Mouse (Mus musculus) stomach, embryonic 14.5 days (tissue): Measurements from ENCODE around the gene Btnl6. TPM values are rescaled to one million over a fixed set of nuclear protein-coding genes. Genes with fewer than 3 reads are reported as not detected.
"Not testable (repeated sequence)": the region's sequence is repeated elsewhere in the genome, so short reads cannot be mapped to it uniquely, and the experiment has no call there.

Experiments
- ATAC-seq: fragments of 200-750 bp; cut with Nextera tagmentation; 2 replicates; pipeline ENCODE4 v1.8.0; 2017; ENCODE audit warnings: low read depth, moderate TSS enrichment; ENCODE audit not compliant: insufficient number of reproducible peaks, insufficient read depth, low FRiP score
- H3K27ac ChIP-seq: fragments of 300-500 bp; sonication (generic); 2 replicates; pipeline ENCODE4 v1.5.1; 2014; ENCODE audit warnings: mild to moderate bottlenecking, low read length, moderate library complexity, mixed read lengths
- H3K27me3 ChIP-seq: fragments of 300-500 bp; sonication (generic); 2 replicates; pipeline ENCODE4 v1.6.1; 2014; ENCODE audit warnings: low read length, control low read depth, mixed read lengths; ENCODE audit not compliant: control insufficient read depth, insufficient read depth
- H3K36me3 ChIP-seq: fragments of 300-500 bp; sonication (generic); 2 replicates; pipeline ENCODE4 v1.6.1; 2014; ENCODE audit warnings: mild to moderate bottlenecking, control low read depth, low read length, moderate library complexity, mixed read lengths; ENCODE audit not compliant: control insufficient read depth, insufficient read depth
- H3K4me1 ChIP-seq: fragments of 300-500 bp; sonication (generic); 2 replicates; pipeline ENCODE4 v1.6.1; 2014; ENCODE audit warnings: low read length, control low read depth, mixed read lengths; ENCODE audit not compliant: control insufficient read depth, insufficient read depth
- H3K4me2 ChIP-seq: fragments of 300-500 bp; sonication (generic); replicated peaks from 2 replicates; pipeline ENCODE4 v1.6.1; 2014; ENCODE audit warnings: low read depth, low read length, control low read depth
- H3K4me3 ChIP-seq: fragments of 300-500 bp; sonication (generic); 2 replicates; pipeline ENCODE4 v1.5.1; 2014; ENCODE audit warnings: low read depth, low read length, control low read depth
- H3K9ac ChIP-seq: fragments of 300-500 bp; sonication (generic); replicated peaks from 2 replicates; pipeline ENCODE4 v1.6.1; 2014; ENCODE audit warnings: low read depth, mild to moderate bottlenecking, control low read depth, low read length, moderate library complexity, mixed read lengths
- H3K9me3 ChIP-seq: fragments of 300-500 bp; sonication (generic); 2 replicates; pipeline ENCODE4 v1.6.1; 2016; ENCODE audit warnings: low read depth, low read length, control low read depth; ENCODE audit not compliant: control insufficient read depth
- WGBS: fragments of 180-500 bp; shearing (Covaris S2); extraction: QIAGEN DNeasy Blood & Tissue Kit; methylation state at CpG from one replicate; pipeline ENCODE4 v1.1.7; 2014; 5-methylcytosine and 5-hydroxymethylcytosine counted together
- polyA plus RNA-seq: library from polyadenylated mRNA; unstranded; fragments of >200 nt; fragmentation: Nextera tagmentation; extraction: Ambion mirVana; gene quantifications from 2 replicates; pipeline ENCODE4 v1.2.1, GENCODE M21; 2014

Btnl6 gene
- polyA plus RNA-seq, 1 experiment from 2014 or later = not detected

- H3K4me1 ChIP-seq = no peaks in the 10 kb centered on the region
- H3K36me3 ChIP-seq = no peaks in the 10 kb centered on the region
- no peak overlapping the region for H3K27ac ChIP-seq
- WGBS = 55% methylated on average over 1 of the region's 1 CpGs
- H3K27me3 ChIP-seq = no peaks in the 10 kb centered on the region
- no peak for ATAC-seq
- no peak overlapping the region for H3K4me2 ChIP-seq
- H3K4me3 ChIP-seq = no peak overlapping the region
- H3K9ac ChIP-seq = no peak overlapping the region
- H3K9me3 ChIP-seq = no peaks in the 10 kb centered on the region
Observed at GRCm38 (mm10) chr17:34519001-34519400, 1.8 kb upstream of the Btnl6 start.

DNA sequence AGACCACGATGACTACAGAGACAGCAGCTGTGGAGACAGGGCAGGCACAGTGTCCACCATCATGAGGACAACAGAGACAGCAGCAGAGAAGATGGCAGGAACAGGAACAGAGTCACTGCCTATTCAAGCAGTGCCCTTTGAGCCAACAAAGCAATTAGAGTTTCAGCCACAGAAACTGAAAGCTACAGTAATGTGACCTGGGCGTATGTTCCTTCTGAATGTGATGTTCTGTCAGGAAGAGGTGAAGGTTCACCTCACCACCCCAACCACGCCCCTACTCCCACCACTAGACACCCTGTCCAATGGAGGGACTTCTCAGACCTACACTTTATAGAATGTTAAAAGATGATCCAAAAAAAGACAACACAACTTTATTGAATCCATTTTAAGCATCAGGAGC is 1.4 kb upstream of the Btnl6 start:
- not testable (repeated sequence) for H3K4me1 ChIP-seq, H3K36me3 ChIP-seq, H3K9ac ChIP-seq, H3K27ac ChIP-seq, H3K4me3 ChIP-seq, H3K4me2 ChIP-seq, ATAC-seq, H3K9me3 ChIP-seq, H3K27me3 ChIP-seq
- WGBS = 72% methylated on average over 3 of the region's 3 CpGs

GRCm38 (mm10) chr17:34517795-34518194 is 643 bp upstream of the Btnl6 start:
- Histone ChIP-seq H3K9me3 (no peaks in the 10 kb centered on the region), H3K4me3 (no peak overlapping the region), H3K4me1 (no peaks in the 10 kb centered on the region), H3K9ac (no peak overlapping the region), H3K4me2 (no peak overlapping the region), H3K36me3 (no peaks in the 10 kb centered on the region), H3K27me3 (no peaks in the 10 kb centered on the region), H3K27ac (no peak overlapping the region)
- 90% methylated on average over 4 of the region's 4 CpGs for whole genome bisulfite sequencing
- ATAC-seq = no peak

DNA sequence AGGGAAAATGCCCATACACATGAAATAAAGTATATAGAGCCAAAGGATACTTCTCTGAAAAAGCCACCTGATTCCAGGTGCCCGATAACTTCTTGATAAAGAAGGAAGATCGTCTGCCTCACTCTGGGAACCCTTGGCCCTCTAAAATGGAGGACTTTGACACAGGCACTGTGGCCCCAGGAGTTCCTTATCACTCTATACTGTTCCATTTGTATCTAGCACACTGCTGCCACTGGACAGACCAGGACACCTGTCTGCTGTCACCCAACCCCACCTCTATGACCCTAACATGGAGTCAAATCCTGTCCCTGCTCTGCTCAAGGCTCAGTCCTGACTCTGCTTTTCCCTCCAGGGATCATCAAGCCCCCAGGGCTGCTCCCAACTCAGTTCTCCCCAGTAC is 638 bp downstream of the Btnl6 start:
- Histone ChIP-seq H3K4me2 (no peak overlapping the region), H3K27ac (no peak overlapping the region), H3K4me3 (no peak overlapping the region), H3K4me1 (no peaks in the 10 kb centered on the region), H3K27me3 (no peaks in the 10 kb centered on the region), H3K9ac (no peak overlapping the region), H3K36me3 (no peaks in the 10 kb centered on the region), H3K9me3 (no peaks in the 10 kb centered on the region)
- ATAC-seq = no peak
- WGBS = 73% methylated on average over 2 of the region's 2 CpGs

DNA sequence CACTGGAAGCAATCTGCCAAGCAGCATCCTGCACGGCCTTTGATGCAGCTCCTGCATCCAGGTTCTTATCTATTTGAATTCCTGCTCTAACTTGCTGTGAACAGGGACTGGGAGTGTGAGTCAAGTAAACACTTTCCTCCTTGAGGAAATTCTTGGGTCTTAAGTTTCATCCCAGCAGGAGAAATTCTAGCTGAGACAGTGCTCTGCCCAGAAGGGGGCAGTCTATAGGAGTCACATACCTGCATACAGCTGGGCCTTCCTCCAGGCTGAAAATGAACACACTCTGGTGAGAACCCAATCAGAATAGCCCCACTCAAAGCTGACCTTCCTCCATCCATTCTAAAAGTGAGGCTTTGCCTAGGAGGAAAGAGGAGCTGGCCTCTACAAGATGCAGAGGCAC is 5.4 kb downstream of the Btnl6 start:
- H3K4me1 ChIP-seq, H3K27ac ChIP-seq, H3K4me2 ChIP-seq, H3K4me3 ChIP-seq, H3K27me3 ChIP-seq, H3K9me3 ChIP-seq, H3K9ac ChIP-seq, ATAC-seq, H3K36me3 ChIP-seq: not testable (repeated sequence)
- 30% methylated on average over 1 of the region's 1 CpGs for WGBS

DNA sequence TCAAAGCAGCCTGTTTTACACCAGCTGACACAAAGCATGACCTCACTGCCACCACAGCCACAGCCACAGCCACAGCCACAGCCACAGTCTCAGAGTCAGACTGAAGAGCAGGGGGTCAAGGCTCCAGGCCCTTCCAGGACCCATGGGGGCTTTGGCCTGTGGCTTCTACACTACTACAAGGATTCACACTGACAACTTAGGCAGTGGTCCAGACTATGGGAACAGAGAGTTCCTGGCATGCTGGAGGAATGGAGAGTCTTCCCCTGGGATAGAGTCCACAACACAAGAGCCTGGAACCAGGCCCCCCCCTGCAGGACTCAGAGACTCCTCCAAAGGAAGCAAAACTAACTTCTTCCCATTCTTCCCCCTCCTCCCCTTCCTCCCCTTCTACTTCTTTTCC is 9.6 kb downstream of the Btnl6 start:
- Histone ChIP-seq H3K36me3 (no peaks in the 10 kb centered on the region), H3K9ac (no peak overlapping the region), H3K27me3 (no peaks in the 10 kb centered on the region), H3K4me1 (no peaks in the 10 kb centered on the region), H3K4me2 (no peak overlapping the region), H3K4me3 (no peak overlapping the region), H3K27ac (no peak overlapping the region), H3K9me3 (no peaks in the 10 kb centered on the region)
- ATAC-seq = no peak

DNA sequence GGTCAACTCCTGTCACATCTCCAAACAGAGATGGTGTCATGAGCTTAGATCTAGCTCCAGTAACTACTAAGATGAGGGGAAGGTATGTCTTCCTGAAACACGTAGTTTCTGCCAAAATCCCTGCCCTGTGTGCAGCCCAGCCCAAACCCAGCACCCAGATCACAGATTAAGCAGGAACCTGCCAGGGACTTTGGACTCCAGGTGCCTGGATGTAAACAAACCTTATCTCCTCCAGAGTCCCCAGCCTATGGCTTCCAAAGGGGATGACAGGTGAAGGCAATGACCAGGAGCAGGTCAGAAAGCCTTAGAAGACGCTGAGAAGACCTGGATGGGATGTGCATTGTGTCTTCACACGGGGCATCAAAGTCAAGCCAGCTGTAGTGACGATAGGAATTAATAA is 19.4 kb downstream of the Btnl6 start:
- H3K36me3 ChIP-seq, H3K4me2 ChIP-seq, H3K9me3 ChIP-seq, H3K4me3 ChIP-seq, H3K9ac ChIP-seq, H3K4me1 ChIP-seq, H3K27me3 ChIP-seq, H3K27ac ChIP-seq: not testable (repeated sequence)
- 67% methylated on average over 1 of the region's 4 CpGs for WGBS
- peak; percentile 76 for ATAC-seq

GRCm38 (mm10) chr17:34497319-34497718 is 19.8 kb downstream of the Btnl6 start:
- H3K36me3 ChIP-seq, H3K4me3 ChIP-seq, H3K9me3 ChIP-seq, ATAC-seq, H3K4me2 ChIP-seq, H3K27ac ChIP-seq, H3K4me1 ChIP-seq, H3K9ac ChIP-seq, H3K27me3 ChIP-seq: not testable (repeated sequence)
- WGBS = 60% methylated on average over 3 of the region's 3 CpGs

- Histone ChIP-seq H3K27ac (peak overlapping the region; percentile 22; the same call in 1 of the 2 replicates), H3K4me2 (no peak overlapping the region), H3K36me3 (no peaks in the 10 kb centered on the region), H3K4me3 (no peak overlapping the region), H3K9me3 (no peaks in the 10 kb centered on the region), H3K9ac (no peak overlapping the region), H3K4me1 (no peaks in the 10 kb centered on the region), H3K27me3 (no peaks in the 10 kb centered on the region)
- ATAC-seq = peak; percentile 86
- WGBS = 68% methylated on average over 1 of the region's 2 CpGs
Observed at GRCm38 (mm10) chr17:34496539-34496938, 20.6 kb downstream of the Btnl6 start.
